Mouse (Mus musculus) cortical plate, adult 2 months (tissue): ENCODE data around the gene Prl7a2.

Source experiments
- CTCF ChIP-seq: fragments of 200-500 bp; IDR thresholded peaks from 2 replicates; pipeline ENCODE4 v1.5.1; 2011; ENCODE audit warnings: mild to moderate bottlenecking, control low read depth, low read length; ENCODE audit not compliant: insufficient read depth; ENCODE audit errors: extremely low read depth
- POLR2A ChIP-seq: fragments of 200-500 bp; IDR thresholded peaks from 2 replicates; pipeline ENCODE4 v1.6.1; 2011; ENCODE audit warnings: mild to moderate bottlenecking, low read length, control low read depth; ENCODE audit not compliant: insufficient read depth; ENCODE audit errors: extremely low read depth

- no peak for TF ChIP-seq CTCF
- no peak for TF ChIP-seq POLR2A
Observed at GRCm38 (mm10) chr13:27642393-27642792, 25.4 kb downstream of the Prl7a2 start, which contains the start of gene Prl7a1.
